Mouse (Mus musculus) fibroblast of lung, adult 2 months (primary cell): ENCODE results near the gene Amdhd2.

Experiments used
- DNase-seq: peaks from one replicate; pipeline ENCODE4 v3.0.0-alpha.2; 2011; ENCODE audit warnings: low read depth

Amdhd2 gene

GRCm38 (mm10) chr17:24163176-24163962, at the start of gene Amdhd2:
Amdhd2 (minus strand) TSS chr17:24163766.
- peak; percentile 91 for DNase-seq

DNA sequence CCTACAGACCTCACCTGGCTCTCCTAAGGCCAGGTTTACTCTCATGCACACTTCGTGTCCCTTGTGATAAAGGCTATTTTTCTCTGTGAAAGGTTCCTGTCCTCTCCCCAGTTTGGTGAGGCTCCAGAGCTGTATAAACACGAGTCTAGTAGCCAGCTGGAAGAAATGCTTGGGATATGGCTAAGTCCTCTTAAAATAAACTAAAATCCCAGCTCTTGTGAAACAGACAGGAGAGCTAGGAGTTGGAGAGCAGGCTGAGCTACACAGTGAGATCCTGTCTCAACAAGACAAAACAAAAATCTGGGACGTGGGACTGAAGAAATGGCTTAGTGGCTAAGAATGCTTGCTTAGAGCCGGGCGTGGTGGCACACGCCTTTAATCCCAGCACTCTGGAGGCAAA, 49.6 kb upstream of the Amdhd2 start:
- DNase-seq, result peak; percentile 21

- no peak for DNase-seq
These were observed 49.0 kb upstream of the Amdhd2 start for GRCm38 (mm10) chr17:24212441-24213018.

- DNase-seq, result peak; percentile 36
These were observed 48.3 kb upstream of the Amdhd2 start for GRCm38 (mm10) chr17:24211631-24212440.

DNA sequence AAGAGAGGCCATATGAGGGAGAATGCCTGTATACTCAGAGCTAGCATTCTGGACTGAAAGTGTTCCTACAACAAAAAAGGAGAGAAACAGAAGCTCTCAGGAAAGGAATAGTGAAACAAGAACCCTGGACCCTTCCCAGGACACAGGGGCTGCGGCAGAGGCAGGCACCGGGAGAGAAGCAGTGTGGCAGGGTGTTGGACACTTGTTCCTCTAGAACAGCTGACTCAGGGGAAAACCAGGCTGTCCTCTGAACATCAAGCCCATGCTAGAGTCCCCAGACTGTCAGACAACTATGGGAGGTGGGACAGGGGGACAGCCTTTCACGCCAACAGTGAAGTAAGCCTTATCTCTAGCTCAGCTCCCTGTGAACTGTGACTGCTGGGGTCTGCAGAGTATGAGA, 47.0 kb upstream of the Amdhd2 start:
- no peak for DNase-seq

- DNase-seq, result no peak
These were observed 46.3 kb upstream of the Amdhd2 start for GRCm38 (mm10) chr17:24209916-24210240.

- peak; percentile 20 for DNase-seq
These were observed 45.7 kb upstream of the Amdhd2 start, which contains the start of gene Ntn3 for GRCm38 (mm10) chr17:24209043-24209915. Ntn3 (minus strand) TSS chr17:24209531.

DNA sequence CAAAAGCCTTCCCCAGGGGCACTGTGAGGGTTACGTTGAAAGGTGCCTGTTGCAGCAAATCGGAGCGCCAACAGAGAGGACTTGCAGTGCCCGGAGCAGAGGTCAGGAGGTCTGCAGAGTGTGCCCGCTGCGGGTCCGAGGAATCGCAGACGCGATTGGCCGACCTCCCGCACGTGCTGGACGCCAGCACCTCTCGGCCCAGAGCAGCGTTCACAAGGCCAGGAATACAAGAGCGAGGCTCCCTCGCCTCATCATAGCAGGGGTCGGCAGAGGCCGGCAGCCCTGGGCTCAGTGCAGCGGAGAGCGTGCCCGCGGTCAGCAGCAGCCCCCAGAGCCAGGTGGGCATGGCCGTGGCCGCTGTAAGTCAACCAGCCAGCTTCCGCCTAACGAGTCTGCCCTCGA, 45.1 kb upstream of the Amdhd2 start:
- DNase-seq, result no peak

DNA sequence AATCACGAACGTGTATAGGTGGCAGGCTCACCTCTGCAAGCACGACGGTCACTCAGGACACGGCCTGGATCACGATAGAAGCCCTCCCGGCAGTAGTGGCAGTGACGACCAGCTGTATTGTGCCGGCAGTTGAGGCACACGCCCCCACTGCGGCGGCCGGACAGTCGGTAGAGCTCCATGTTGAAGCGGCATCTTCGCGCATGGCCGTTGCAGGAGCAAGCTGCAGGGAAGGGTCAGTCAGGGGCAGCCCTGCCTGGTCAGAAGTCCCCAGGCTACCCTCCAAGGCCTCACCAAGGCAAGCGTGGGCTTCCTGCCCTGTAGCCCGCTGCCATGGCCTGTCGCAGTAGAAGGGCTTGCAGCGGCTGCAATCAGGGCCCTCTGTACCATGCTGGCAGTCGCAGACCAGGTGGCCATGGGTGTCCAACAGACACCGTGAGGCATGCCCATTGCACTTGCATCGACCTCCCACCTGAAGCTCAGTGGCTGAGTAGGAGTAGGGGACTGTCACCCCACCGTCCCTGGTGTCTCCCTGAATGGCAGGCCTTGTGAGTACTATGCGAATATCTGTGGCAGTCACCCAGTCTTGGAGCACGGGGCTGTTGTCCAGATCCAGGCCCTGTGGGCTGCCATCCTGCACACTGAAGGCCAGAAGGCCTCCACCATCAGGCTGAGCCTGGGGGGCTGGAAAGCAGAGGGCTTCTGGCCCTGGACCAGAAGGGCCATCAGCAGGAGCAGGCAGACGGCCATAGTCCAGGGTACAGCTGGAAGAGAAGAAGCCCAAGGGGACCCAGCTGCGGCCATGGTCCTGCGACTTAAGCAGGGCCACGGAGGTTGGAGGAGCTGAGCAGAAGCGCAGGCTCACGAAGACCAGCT, 44.4 kb upstream of the Amdhd2 start:
- no peak for DNase-seq

DNA sequence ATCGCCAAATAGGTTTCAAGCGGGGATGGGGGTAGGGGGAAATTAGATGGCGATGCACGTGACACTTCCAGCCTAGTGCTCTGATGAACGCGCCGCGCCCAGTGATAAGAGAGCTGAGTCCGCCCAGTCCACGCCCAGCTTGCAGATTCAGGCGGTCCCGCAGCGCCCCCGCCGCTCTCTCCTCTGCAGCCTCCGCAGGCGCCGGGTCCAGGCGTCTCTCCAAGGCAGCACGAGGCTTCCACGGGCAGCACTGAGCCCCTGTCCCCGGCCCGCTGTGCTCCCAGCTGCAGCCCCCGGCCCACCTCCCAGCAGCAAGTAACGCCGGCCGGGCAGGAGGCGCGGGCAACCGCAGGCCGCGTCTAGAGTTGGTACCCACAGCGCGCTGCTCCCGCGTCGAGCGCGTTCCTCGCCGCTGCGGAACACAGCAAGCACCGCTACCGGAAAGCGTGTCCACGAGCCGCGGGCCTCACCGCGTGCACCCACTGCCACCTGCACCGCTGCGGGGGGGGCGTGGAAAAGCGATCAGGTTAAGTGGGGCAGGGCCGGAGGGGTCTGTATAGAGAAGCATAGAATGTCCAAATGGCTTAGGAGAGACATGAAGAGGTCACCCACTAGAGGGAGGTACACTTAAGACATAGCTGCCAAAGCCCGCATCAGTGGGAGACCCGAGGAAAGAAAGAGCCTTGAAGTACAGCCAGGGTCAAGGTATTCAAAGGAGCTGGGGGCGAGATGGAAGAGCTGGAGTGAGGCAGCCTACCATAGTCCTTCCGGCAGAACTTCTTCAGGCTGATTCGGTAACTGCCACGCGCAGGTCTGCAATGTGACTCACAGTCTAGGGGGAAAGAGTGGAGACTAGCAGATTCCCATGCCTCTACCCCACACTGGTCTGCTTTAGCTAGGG, 43.1 kb upstream of the Amdhd2 start:
- no peak for DNase-seq

DNA sequence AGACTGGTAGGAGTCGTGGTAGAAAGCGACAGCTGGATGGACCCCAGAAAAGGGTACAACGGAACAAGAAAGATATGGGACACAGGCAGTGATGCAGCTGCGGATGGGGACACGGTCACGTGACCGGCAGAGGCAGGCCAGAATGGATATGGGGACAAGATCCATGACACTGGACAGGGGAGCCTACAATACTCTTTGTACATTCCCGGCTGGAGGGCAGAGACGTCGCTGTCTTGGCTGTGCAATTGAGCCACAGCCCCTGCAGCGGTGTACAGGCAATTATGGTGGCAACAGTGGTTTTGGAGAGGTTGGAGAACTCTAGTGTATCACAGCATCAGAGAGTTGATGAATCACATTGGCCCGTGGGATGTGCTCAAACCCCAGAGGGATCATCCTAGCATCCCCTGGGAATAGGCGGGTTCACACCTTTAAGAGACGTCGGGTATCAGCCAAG, 42.4 kb upstream of the Amdhd2 start:
- DNase-seq, result no peak

DNA sequence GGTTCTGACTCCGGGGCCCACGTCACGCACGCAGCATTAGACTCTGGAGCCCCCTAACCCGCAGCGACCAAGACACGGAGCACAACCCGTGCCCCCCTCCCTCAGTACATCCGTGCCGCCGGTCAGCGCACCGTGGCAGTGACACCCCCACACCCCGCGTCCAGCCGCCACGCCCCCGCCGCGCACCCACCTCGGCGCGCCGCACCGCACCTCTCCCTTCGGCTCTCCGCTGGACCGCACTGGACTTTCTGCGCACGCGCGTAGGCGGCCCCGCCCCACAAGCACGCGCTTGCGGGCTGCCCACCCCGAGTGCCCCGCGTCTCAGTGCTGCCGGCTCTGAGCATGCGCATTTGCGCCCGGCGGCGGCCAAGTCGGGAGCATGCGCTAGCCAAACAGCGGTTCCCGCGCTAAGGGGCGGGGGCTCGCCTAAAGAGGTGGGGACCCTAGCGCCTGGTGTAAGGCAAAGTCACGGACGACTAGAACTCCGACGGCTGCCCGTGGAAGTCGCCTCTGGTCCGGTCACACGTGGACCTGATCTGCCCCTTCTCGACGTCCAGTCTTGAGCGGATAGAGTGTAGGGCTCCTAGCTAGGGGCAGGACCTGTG, 41.8 kb upstream of the Amdhd2 start, which contains the start of gene Tbc1d24:
Gene Tbc1d24 (minus strand): TSS at position 279 of the 605 bp plus-strand sequence.
- DNase-seq, result peak; percentile 62

DNA sequence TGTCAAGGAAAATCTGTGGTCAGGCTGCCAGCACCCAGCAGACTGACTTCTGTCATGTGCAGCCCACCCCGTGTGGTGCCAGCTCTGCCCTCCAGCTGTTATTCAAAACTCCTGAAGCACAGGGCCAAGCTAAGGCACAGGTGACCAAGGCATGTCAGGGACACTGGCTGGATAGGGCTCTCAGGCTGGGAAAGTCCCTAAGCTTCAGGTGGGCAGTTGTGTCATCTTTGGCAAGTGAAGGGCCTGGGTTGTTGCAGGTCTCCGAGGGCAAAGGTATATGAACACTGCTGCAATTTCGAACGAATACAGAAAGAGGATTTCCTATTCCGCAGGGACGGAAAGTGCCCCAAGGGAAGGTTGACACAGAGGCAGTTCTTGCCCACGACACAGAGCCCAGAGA, 41.3 kb upstream of the Amdhd2 start:
- no peak for DNase-seq

GRCm38 (mm10) chr17:24203611-24204534, 40.3 kb upstream of the Amdhd2 start:
- no peak for DNase-seq

- DNase-seq, result no peak
These were observed 39.5 kb upstream of the Amdhd2 start for GRCm38 (mm10) chr17:24203068-24203467.

- no peak for DNase-seq
These were observed 37.5 kb upstream of the Amdhd2 start for GRCm38 (mm10) chr17:24201092-24201491.

GRCm38 (mm10) chr17:24199741-24200140, 36.2 kb upstream of the Amdhd2 start:
- DNase-seq, result no peak

GRCm38 (mm10) chr17:24199252-24199651, 35.7 kb upstream of the Amdhd2 start:
- DNase-seq, result no peak
